Mouse (Mus musculus) ES-Bruce4 (cell line): ENCODE measurements around the gene Abat.

Experiments used
- CTCF ChIP-seq: IDR thresholded peaks from one replicate; pipeline ENCODE4 v1.8.1; 2011; ENCODE audit warnings: low read depth, low read length
- EP300 ChIP-seq: IDR thresholded peaks from 2 replicates; pipeline ENCODE4 v1.6.1; 2011; ENCODE audit warnings: low read depth, low read length; ENCODE audit not compliant: insufficient read depth
- POLR2A ChIP-seq: IDR thresholded peaks from one replicate; pipeline ENCODE4 v1.8.1; 2011; ENCODE audit warnings: low read length; ENCODE audit not compliant: insufficient read depth

- TF ChIP-seq CTCF (no peak), POLR2A (no peak), EP300 (0 out of 2 replicates have a peak, but pooled peaks have one; percentile 15)
Measured at GRCm38 (mm10) chr16:8656256-8656655, 143.0 kb downstream of the Abat start.
